Mouse (Mus musculus): ENCODE data around the gene Mgat1. TPM values are rescaled to one million over a fixed set of nuclear protein-coding genes. Genes with fewer than 3 reads are reported as not detected.
A peak's percentile ranks its signal among the peaks of the same experiment; 100 is the strongest.

Gene Mgat1
- total and polyA plus RNA-seq, 3 experiments = 67.7 to 83.2 (median 80.9) TPM

- peaks cover 60 to 90% of the 10 kb centered on the region in 2 experiments for H3K36me3 ChIP-seq (replicated peaks in 1 of 2; ENCODE audit: control insufficient read depth in 1 of 2, insufficient read depth in 1 of 2, low read length in 1 of 2)
- no peaks in the 10 kb centered on the region for H3K9me3 ChIP-seq (replicated peaks; ENCODE audit: low read length)
- H3K4me2 ChIP-seq (ENCODE audit: insufficient read depth, low read depth, poor library complexity, severe bottlenecking) = no peak overlapping the region
- DNase-seq (ENCODE audit: extremely low read depth) = no peak
- TF ChIP-seq ZC3H11A (IDR thresholded peaks at IDR 0.05; ENCODE audit: low read depth, low read length) (no peak), E2F4 (IDR thresholded peaks at IDR 0.05; ENCODE audit: insufficient replicate concordance, low read depth, low read length) (no peak), SMC3 (IDR thresholded peaks at IDR 0.05; ENCODE audit: low read depth, low read length) (no peak), MXI1 (IDR thresholded peaks at IDR 0.05; ENCODE audit: low read depth, low read length) (no peak), ZMIZ1 (IDR thresholded peaks at IDR 0.05; ENCODE audit: low read depth, low read length) (no peak), UBTF (IDR thresholded peaks at IDR 0.05; ENCODE audit: low read depth, low read length) (no peak), BHLHE40 (IDR thresholded peaks at IDR 0.05; ENCODE audit: low read depth, low read length) (no peak), TCF12 (IDR thresholded peaks at IDR 0.05; ENCODE audit: low read depth, low read length) (no peak), CHD1 (IDR thresholded peaks at IDR 0.05; ENCODE audit: low read depth, low read length) (no peak), NELFE (IDR thresholded peaks at IDR 0.05; ENCODE audit: low read depth, low read length) (no peak), CTCF (conservative IDR thresholded peaks at IDR 0.05 in 1 of 2, IDR thresholded peaks at IDR 0.05 in 1 of 2; ENCODE audit: low read depth in 2 of 2, low read length in 2 of 2) (no peak), MAZ (IDR thresholded peaks at IDR 0.05; ENCODE audit: low read depth, low read length) (no peak)
- H3K27me3 ChIP-seq (replicated peaks) = no peaks in the 10 kb centered on the region
- dilution Hi-C loops (cut with MboI; ENCODE audit: extremely low pct_ligation_motif_present, extremely low pct_unique_long_range_greater_than_20kb, low sequenced_read_pairs) = no loop called here
- H3K79me2 ChIP-seq (replicated peaks; ENCODE audit: control insufficient read depth, extremely low read depth, insufficient read depth, poor library complexity, severe bottlenecking) = peaks cover 24% of the 10 kb centered on the region
- H3K4me3 ChIP-seq (replicated peaks in 1 of 3; ENCODE audit: low read depth in 2 of 3, low read length in 2 of 3, poor library complexity in 1 of 3) = no peak overlapping the region
- in situ Hi-C loops (cut with MboI; ENCODE audit: low pct_ligation_motif_present, low pct_unique_long_range_greater_than_20kb, low sequenced_read_pairs) = loop anchor here (5.0 to 25.0 kb wide), 3 partner anchors 63 to 475 kb away; partner anchors contain the start of gene Olfr1396
- H3K27ac ChIP-seq (ENCODE audit: insufficient read depth, low read depth) = no peak overlapping the region
- H3K4me1 ChIP-seq (ENCODE audit: control insufficient read depth in 1 of 2, insufficient read depth in 2 of 2) = peaks cover 3 to 27% of the 10 kb centered on the region in 2 experiments
- no peak overlapping the region for H3K9ac ChIP-seq (ENCODE audit: insufficient read depth, low read depth)
Observed at GRCm38 (mm10) chr11:49259829-49260228, 15.8 kb downstream of the Mgat1 start.

DNA sequence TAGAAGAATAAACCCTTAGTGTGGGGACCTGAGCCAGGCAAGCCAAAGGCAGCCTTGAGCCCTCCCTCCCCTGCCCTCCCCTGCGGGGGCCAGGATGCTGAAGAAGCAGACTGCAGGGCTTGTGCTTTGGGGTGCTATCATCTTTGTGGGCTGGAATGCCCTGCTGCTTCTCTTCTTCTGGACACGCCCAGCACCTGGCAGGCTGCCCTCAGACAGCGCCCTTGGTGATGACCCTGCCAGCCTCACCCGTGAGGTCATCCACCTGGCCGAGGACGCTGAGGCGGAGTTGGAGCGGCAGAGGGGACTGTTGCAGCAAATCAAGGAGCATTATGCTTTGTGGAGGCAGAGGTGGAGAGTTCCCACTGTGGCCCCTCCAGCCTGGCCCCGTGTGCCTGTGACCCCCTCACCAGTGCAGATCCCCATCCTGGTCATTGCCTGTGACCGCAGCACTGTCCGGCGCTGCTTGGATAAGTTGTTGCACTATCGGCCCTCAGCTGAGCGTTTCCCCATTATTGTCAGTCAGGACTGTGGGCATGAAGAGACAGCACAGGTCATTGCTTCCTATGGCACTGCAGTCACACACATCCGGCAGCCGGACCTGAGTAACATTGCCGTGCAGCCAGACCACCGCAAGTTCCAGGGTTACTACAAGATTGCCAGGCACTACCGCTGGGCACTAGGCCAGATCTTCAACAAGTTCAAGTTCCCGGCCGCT lies 16.8 kb downstream of the Mgat1 start:
- TF ChIP-seq NELFE (IDR thresholded peaks at IDR 0.05; ENCODE audit: low read depth, low read length) (no peak), POLR2A (IDR thresholded peaks at IDR 0.05; ENCODE audit: low read depth, low read length) (no peak), POLR2AphosphoS2 (IDR thresholded peaks at IDR 0.05; ENCODE audit: low read depth, low read length) (peak; percentile 3; the same call in 1 of the 2 replicates)
- H3K79me2 ChIP-seq (replicated peaks; ENCODE audit: control insufficient read depth, extremely low read depth, insufficient read depth, poor library complexity, severe bottlenecking) = peaks cover 17% of the 10 kb centered on the region
- peaks cover 3 to 18% of the 10 kb centered on the region in 2 experiments for H3K4me1 ChIP-seq (ENCODE audit: control insufficient read depth in 1 of 2, insufficient read depth in 2 of 2)
- H3K27me3 ChIP-seq (replicated peaks) = no peaks in the 10 kb centered on the region
- in situ Hi-C loops (cut with MboI; ENCODE audit: low pct_ligation_motif_present, low pct_unique_long_range_greater_than_20kb, low sequenced_read_pairs) = loop anchor here (5.0 to 25.0 kb wide), 3 partner anchors 63 to 476 kb away; partner anchors contain the start of gene Olfr1396
- no peak overlapping the region for H3K4me3 ChIP-seq (replicated peaks in 1 of 3; ENCODE audit: low read depth in 2 of 3, low read length in 2 of 3, poor library complexity in 1 of 3)
- H3K9ac ChIP-seq (ENCODE audit: insufficient read depth, low read depth) = no peak overlapping the region
- no peak overlapping the region for H3K27ac ChIP-seq (ENCODE audit: insufficient read depth, low read depth)
- no peak for DNase-seq (ENCODE audit: extremely low read depth)
- no peaks in the 10 kb centered on the region for H3K9me3 ChIP-seq (replicated peaks; ENCODE audit: low read length)
- dilution Hi-C loops (cut with MboI; ENCODE audit: extremely low pct_ligation_motif_present, extremely low pct_unique_long_range_greater_than_20kb, low sequenced_read_pairs) = no loop called here
- no peak overlapping the region for H3K4me2 ChIP-seq (ENCODE audit: insufficient read depth, low read depth, poor library complexity, severe bottlenecking)
- peaks cover 55 to 87% of the 10 kb centered on the region in 2 experiments for H3K36me3 ChIP-seq (replicated peaks in 1 of 2; ENCODE audit: control insufficient read depth in 1 of 2, insufficient read depth in 1 of 2, low read length in 1 of 2)
